Mouse (Mus musculus): Measurements from ENCODE around the gene Phpt1. TPM values are rescaled to one million over a fixed set of nuclear protein-coding genes. Genes with fewer than 3 reads are reported as not detected.
"Not testable (repeated sequence)": the region's sequence is repeated elsewhere in the genome, so short reads cannot be mapped to it uniquely, and the experiment has no call there.

Gene Phpt1
- polyA plus RNA-seq, 1 experiment from 2014 or later: 163 TPM

DNA sequence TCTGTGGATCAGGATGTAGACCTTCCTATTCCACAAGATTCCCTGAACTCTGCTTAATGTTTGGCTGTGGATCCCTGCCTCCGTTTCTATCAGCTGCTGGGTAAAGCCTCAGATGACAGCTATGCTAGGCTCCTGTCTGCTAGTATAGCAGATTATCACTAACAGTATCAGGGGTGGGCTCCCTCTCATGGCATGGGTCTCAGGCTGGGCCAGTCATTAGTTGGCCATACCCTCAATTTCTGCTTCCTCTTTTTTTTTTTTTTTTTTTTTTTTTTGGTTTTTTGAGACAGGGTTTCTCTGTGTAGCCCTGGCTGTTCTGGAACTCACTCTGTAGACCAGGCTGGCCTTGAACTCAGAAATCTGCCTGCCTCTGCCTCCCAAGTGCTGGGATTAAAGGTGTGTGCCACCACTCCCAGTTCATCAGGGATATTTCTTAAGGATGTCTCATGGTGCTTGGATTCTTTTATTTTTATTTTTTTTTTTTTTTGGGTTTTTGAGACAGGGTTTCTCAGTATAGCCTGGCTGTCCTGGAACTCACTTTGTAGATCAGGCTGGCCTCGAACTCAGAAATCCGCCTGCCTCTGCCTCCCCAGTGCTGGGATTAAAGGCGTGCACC lies 21.7 kb downstream of the Phpt1 start:
- not testable (repeated sequence) for H3K27ac ChIP-seq; ATAC-seq (ENCODE audit: low FRiP score, low read depth); H3K4me3 ChIP-seq; H3K36me3 ChIP-seq; H3K27me3 ChIP-seq; H3K9me3 ChIP-seq; H3K9ac ChIP-seq; H3K4me2 ChIP-seq (replicated peaks); H3K4me1 ChIP-seq
- 82% methylated on average over 4 of the region's 4 CpGs for WGBS

DNA sequence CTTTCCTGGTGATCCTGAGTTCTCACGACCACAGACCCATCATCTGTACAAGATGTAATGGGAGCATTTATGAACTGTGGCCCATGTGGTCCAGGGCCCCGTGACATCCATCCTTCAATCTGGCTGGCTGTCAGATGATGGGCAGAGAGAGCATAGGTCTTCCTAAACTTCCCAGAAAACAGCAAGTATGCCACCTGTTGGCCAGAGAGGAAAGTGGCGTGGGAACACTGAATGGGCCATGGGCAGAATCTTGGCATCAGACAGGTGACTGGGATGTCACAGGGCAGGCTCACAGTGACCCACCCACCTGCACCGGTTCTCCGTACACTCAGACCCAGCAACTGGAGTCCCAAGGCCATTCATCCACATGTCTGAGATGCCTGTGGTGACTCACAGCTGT lies 23.8 kb downstream of the Phpt1 start:
- Histone ChIP-seq H3K36me3 (no peaks in the 10 kb centered on the region), H3K27ac (no peak overlapping the region), H3K4me3 (no peak overlapping the region), H3K9ac (no peak overlapping the region), H3K27me3 (no peaks in the 10 kb centered on the region), H3K4me2 (replicated peaks) (no peak overlapping the region), H3K9me3 (no peaks in the 10 kb centered on the region), H3K4me1 (peaks cover 4% of the 10 kb centered on the region; the same call in 1 of the 2 replicates)
- 32% methylated on average over 5 of the region's 5 CpGs for WGBS
- no peak for ATAC-seq (ENCODE audit: low FRiP score, low read depth)

DNA sequence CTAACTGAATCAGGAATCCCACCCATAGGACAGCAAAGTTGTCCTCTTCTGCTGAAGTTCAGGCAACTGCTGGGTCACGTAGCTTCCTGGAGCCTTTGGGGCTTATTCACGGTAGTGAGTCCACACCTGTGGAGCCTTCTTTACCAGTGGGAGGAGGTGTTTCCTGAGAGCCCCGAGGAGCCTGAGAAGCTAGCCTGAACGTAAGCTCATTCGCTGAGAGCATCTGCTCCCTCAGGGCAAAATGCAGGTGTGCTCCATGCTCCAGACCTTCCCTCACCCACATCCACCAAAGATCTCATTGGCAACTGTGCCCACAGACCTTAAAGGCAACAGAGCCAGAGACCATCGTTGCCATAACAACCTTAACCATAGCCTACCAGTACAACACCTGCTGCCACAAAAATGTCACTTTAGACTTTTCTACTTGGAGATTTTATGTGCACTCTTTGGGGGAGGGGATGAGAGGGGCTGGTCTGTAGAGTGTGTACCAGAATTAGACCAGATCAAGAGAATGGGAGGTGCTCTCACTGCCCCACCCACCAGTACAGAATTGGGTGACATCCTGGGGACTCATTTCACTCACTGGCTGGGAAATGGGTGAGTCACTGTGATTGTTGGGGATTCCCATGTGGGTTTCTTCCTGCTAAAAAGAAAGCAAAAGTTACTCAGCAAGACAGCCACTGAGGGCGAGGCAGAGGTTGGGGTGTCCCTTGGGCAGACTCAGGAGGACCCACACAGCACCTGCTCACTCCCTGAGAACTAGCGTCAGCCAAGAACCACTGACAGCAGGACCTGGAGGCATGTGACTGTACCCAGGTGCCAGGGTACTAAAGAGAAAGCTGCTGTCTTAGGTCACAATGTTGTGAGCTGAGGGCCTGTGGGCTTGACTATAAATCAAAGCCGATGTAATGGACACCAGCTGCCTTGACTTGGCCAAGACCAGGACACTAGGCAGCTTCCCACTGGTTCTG lies 25.7 kb downstream of the Phpt1 start:
- no peak overlapping the region for H3K4me3 ChIP-seq
- peaks cover 17% of the 10 kb centered on the region for H3K4me1 ChIP-seq
- H3K36me3 ChIP-seq: no peaks in the 10 kb centered on the region
- 58% methylated on average over 9 of the region's 9 CpGs for WGBS
- ATAC-seq (ENCODE audit: low FRiP score, low read depth): no peak
- H3K9ac ChIP-seq: peak overlapping the region; percentile 25; the same call in 1 of the 2 replicates
- no peak overlapping the region for H3K4me2 ChIP-seq (replicated peaks)
- H3K27ac ChIP-seq: no peak overlapping the region
- no peaks in the 10 kb centered on the region for H3K9me3 ChIP-seq
- no peaks in the 10 kb centered on the region for H3K27me3 ChIP-seq

DNA sequence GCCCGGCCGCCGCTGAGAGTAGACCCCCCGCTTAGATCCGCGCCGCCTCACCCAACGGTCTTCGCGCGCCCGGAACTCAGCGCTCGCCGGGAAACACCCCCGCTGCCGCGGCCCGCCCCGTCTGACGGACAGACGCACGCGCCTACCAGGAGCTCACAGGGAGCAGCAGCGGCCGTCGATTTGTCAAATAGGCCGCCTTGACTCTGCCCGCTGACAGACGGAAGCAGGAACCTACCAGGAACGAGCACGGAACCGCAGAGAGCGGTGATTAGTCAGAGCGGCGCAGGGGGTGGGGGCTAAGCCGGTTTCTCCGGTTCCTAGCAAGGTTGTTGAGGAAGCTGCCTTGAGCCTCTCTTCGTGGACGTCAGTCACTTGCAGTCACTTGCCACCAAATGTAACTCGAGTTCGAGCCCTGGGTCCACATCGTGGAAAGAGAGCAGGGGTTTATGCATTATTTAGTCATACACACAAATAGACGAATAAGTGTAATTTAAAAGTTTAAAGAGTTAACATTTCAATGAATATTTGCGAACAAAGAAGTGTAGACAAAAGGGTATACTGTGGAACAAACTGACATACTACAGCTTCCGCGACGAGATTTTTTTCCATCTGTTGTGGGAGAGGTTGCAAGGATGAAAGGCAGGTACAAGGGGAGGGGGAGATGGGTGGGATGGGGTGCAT lies 28.1 kb downstream of the Phpt1 start, which contains the start of gene Traf2:
TSS of gene Traf2 (minus strand) at position 130 of the 681 bp plus-strand sequence.
- peak; percentile 99 for ATAC-seq (ENCODE audit: low FRiP score, low read depth)
- peak within 1 kb of the TSS; percentile 65; the same call in 1 of the 2 replicates for H3K27ac ChIP-seq
- H3K9me3 ChIP-seq: no peaks in the 10 kb centered on the region
- no peaks in the 10 kb centered on the region for H3K36me3 ChIP-seq
- H3K9ac ChIP-seq: peak within 1 kb of the TSS; percentile 89
- H3K27me3 ChIP-seq: no peaks in the 10 kb centered on the region
- peak within 1 kb of the TSS; percentile 75 for H3K4me3 ChIP-seq
- WGBS: 3% methylated on average over 48 of the region's 48 CpGs
- H3K4me2 ChIP-seq (replicated peaks): peak within 1 kb of the TSS; percentile 85
- peaks cover 17% of the 10 kb centered on the region for H3K4me1 ChIP-seq

DNA sequence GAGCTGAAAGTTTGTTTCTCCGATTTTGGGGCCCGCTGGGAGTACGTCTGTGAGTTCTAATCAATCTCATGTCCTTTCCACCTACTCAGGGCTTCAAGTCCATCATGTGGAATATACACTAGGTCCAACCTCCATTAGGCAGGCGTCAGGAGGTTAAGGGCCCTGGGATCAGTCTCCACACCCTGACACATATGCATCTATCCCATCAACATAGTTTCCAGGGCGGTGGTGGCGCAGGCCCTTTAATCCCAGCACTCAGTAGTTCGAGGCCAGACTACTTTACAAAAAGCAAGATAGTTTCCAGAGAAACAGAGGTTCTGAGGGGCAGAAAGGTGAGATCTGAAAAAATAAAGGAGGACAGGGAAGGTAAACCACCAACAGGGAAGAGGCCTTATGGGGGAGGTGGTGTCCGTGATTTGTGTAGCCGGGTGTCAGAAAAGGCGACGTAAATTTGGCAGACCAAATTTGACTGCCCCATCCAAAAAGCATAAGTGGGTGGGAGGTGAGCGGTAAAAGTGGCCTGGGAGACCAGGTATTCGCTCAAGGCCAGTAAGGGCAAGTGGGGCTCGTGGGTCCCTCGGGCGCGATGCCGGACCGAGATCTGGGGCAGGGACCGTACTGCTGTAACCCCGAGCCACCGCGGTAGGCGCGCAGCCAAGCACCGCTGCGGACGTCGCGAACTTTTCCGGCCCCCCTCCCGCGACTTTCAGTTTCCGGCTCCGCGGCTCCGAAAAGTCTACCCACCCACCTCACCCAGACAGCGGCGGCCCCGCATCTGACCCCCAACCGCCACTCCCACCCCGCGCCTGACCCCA lies 28.8 kb downstream of the Phpt1 start:
- Histone ChIP-seq H3K4me3 (peak overlapping the region; percentile 75), H3K27ac (peak overlapping the region; percentile 65; the same call in 1 of the 2 replicates), H3K4me1 (peaks cover 21% of the 10 kb centered on the region), H3K4me2 (replicated peaks) (peak overlapping the region; percentile 85), H3K36me3 (no peaks in the 10 kb centered on the region), H3K9me3 (no peaks in the 10 kb centered on the region), H3K27me3 (no peaks in the 10 kb centered on the region), H3K9ac (peak overlapping the region; percentile 89)
- 8% methylated on average over 38 of the region's 43 CpGs for WGBS
- peak; percentile 75 for ATAC-seq (ENCODE audit: low FRiP score, low read depth)

DNA sequence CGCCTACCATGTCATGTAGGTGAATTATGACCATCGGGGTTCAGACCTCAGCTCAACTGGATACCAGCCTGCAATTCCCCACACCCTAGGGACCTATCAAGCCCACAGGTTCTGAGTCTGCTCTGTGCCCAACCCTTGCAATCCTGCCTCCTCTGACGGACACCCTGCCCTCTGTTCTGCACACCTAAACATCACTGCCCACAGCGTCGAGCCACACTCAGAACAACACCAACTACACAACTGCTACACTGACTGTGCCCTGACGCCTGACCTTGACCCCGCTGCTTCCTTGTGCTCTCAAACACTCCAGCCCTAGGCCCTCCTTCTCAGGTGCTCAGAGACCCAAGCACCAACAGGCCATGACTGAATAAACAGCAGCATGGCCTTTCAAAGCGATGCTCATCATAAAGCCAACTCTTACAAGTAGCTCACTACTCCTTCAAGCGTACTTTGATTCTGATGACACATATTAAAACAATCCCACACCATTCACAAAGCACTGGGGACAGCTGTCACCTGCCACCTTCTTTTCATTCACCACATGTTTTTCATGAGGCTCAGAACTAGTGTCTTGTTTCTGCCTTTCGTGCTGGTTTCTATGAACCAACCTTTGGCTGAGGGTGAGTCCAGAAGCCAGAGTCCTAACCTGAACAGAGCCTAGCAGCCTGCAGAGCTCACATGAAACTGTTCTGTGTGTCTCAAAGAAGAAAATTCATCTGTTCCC lies 33.2 kb downstream of the Phpt1 start:
- Histone ChIP-seq H3K4me3 (no peak overlapping the region), H3K4me1 (peaks cover 17% of the 10 kb centered on the region), H3K9me3 (no peaks in the 10 kb centered on the region), H3K4me2 (replicated peaks) (no peak overlapping the region), H3K9ac (no peak overlapping the region), H3K36me3 (peaks cover 18% of the 10 kb centered on the region), H3K27me3 (no peaks in the 10 kb centered on the region), H3K27ac (no peak overlapping the region)
- no peak for ATAC-seq (ENCODE audit: low FRiP score, low read depth)
- WGBS: 75% methylated on average over 10 of the region's 10 CpGs

DNA sequence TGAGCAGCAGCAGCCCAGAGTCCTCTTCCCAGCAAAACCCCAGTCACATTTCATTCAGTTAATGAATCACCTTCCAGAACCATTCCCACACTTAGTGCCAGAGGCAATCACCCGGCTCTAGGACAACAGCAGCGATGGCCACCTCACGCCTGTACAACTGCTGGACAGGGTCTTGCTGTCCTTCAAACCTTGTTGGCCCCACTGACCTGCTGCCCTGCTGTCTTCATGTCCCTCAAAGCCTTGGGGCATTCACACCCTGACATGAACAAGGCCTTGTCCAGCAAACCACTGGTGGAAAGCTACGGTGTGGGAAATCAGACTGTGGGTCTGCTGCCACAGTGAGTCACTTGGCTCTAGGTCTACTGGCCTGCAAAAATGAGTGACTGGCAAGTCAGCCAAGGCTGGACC lies 34.5 kb downstream of the Phpt1 start:
- H3K4me1 ChIP-seq: peaks cover 11% of the 10 kb centered on the region
- H3K9me3 ChIP-seq: no peaks in the 10 kb centered on the region
- 94% methylated on average over 4 of the region's 4 CpGs for WGBS
- H3K27me3 ChIP-seq: no peaks in the 10 kb centered on the region
- no peak overlapping the region for H3K4me3 ChIP-seq
- H3K4me2 ChIP-seq (replicated peaks): no peak overlapping the region
- H3K36me3 ChIP-seq: peaks cover 31% of the 10 kb centered on the region
- no peak overlapping the region for H3K9ac ChIP-seq
- no peak overlapping the region for H3K27ac ChIP-seq
- ATAC-seq (ENCODE audit: low FRiP score, low read depth): no peak

DNA sequence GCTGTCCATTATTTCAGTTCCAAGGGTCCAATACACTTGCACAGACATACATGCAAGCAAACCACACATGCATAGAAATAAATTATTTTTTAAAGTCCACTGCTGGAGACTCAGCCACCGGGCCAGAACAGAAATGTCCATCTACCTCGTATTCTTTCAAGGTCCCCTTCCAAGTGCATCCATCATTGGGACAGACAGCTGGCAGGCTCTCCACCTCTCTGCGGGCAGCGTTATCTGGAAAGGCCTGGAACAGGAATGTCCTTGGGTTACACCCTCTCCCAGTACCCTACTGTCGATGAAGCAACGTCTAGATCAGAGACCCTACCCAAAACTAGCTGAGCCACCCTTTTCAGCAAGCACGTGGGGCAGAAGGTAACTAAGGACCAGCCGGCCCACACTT lies 38.5 kb downstream of the Phpt1 start:
- WGBS: 95% methylated on average over 8 of the region's 8 CpGs
- no peak for ATAC-seq (ENCODE audit: low FRiP score, low read depth)
- H3K4me2 ChIP-seq (replicated peaks): no peak overlapping the region
- no peaks in the 10 kb centered on the region for H3K4me1 ChIP-seq
- peaks cover 64% of the 10 kb centered on the region for H3K36me3 ChIP-seq
- H3K9me3 ChIP-seq: no peaks in the 10 kb centered on the region
- H3K27ac ChIP-seq: no peak overlapping the region
- no peak overlapping the region for H3K4me3 ChIP-seq
- no peak overlapping the region for H3K9ac ChIP-seq
- no peaks in the 10 kb centered on the region for H3K27me3 ChIP-seq

DNA sequence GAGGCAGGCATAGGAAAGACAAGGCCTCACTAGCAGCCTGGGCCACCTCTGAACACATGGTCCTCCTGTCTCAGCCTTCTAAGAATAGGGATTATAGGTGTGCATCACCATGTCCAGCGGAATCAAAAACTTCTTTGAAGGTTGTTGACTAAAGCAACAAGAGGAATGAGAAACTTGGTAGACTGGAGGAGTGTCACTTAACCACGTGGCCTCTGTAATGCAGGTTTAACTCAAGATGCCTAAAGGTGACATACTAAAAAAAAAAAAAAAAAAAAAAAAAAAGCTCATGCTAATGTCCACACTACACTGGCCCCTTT lies 40.2 kb downstream of the Phpt1 start:
- Histone ChIP-seq H3K27ac (no peak overlapping the region), H3K4me3 (no peak overlapping the region), H3K27me3 (no peaks in the 10 kb centered on the region), H3K9me3 (no peaks in the 10 kb centered on the region), H3K4me2 (replicated peaks) (no peak overlapping the region), H3K36me3 (peaks cover 81% of the 10 kb centered on the region), H3K4me1 (no peaks in the 10 kb centered on the region), H3K9ac (no peak overlapping the region)
- WGBS: 89% methylated on average over 2 of the region's 2 CpGs
- ATAC-seq (ENCODE audit: low FRiP score, low read depth): no peak

DNA sequence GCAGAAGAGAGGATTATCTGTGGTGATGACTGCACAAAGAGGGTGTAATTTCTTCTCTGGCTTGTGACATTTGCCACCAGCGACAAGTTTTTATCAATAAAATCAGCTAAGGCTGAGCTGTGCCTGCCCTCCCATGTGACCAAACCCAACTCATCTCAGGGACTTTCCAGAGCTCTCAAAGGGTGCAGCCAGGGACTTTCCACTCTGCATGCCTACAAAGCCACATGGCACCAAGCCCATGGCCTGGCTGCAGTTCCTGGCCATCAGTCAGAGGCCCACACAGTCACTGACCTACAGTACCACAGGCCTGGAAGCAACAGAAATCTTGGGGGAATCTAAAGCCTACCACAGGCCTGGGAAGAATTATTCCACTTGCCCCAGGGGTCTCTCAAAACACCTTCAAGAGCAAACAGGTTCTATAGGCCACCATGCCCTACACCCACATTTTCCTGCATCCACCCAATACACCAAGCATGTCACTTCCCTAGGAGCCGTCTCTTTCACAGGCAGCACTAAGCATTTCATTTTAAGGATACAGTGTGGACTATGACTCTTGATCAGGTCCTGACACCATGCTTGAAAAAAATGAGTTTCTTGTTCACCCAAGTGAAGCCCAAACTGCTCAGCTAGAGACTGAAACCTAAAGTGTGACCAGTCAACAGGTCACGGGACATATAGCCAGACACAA lies 40.7 kb downstream of the Phpt1 start:
- H3K27me3 ChIP-seq: no peaks in the 10 kb centered on the region
- 90% methylated on average over 3 of the region's 3 CpGs for WGBS
- no peak overlapping the region for H3K4me2 ChIP-seq (replicated peaks)
- no peaks in the 10 kb centered on the region for H3K9me3 ChIP-seq
- H3K27ac ChIP-seq: no peak overlapping the region
- no peak overlapping the region for H3K9ac ChIP-seq
- peaks cover 86% of the 10 kb centered on the region for H3K36me3 ChIP-seq
- ATAC-seq (ENCODE audit: low FRiP score, low read depth): no peak
- no peak overlapping the region for H3K4me3 ChIP-seq
- no peaks in the 10 kb centered on the region for H3K4me1 ChIP-seq

DNA sequence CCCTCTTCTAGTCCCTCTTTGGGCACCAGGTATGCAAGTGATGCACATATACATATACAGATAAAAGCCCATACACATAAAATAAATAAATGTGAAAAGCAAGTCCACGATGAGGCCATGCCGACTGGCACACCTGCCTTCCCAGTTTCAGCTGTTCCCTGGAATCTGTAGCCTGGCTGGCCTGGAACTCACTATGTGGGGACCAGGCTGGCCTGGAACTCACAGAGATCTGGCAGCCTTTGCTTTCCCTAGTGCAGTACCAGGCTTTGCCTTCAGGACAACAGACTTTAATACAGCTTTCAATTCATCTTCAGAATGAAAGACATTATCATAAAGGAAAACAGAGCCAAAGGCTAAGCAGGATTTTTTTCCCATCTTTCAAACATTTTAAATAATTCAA lies 41.3 kb downstream of the Phpt1 start:
- 91% methylated on average over 2 of the region's 2 CpGs for WGBS

More for the DNA sequence above, 41.3 kb downstream of the Phpt1 start:
- Histone ChIP-seq H3K27me3 (no peaks in the 10 kb centered on the region), H3K4me2 (replicated peaks) (no peak overlapping the region), H3K4me3 (no peak overlapping the region), H3K9me3 (no peaks in the 10 kb centered on the region), H3K27ac (no peak overlapping the region), H3K36me3 (peaks cover 90% of the 10 kb centered on the region), H3K4me1 (no peaks in the 10 kb centered on the region), H3K9ac (no peak overlapping the region)
- no peak for ATAC-seq (ENCODE audit: low FRiP score, low read depth)

Measured in limb, embryonic 13.5 days (tissue).